Mouse (Mus musculus) activated CD4-positive, CD25-positive, alpha-beta regulatory T cell, adult 4 months (primary cell): Measurements from ENCODE around the gene Reps2. TPM values are rescaled to one million over a fixed set of nuclear protein-coding genes. Genes with fewer than 3 reads are reported as not detected.

ENCODE experiments used
- polyA plus RNA-seq, 2 experiments: library from polyadenylated mRNA; unstranded; fragments of 100-300 nt; shearing (Covaris generic); gene quantifications; one replicate each; pipeline ENCODE4 v1.2.1; 2017

Gene Reps2
- polyA plus RNA-seq, 2 experiments from 2014 or later: not detected

Other genes with a start within 250 kb of the Reps2 start
- gene Rbbp7, start 116.8 kb upstream of the Reps2 start, polyA plus RNA-seq: 100 to 1,000 TPM; 173 to 192 TPM
- gene Txlng, start 185.8 kb upstream of the Reps2 start, polyA plus RNA-seq: 10 to 100 TPM; 20.9 to 22.1 TPM
- gene Syap1, start 244.8 kb upstream of the Reps2 start, polyA plus RNA-seq: 10 to 100 TPM; 15.3 to 16.9 TPM